Mouse (Mus musculus): Measurements from ENCODE around the gene Ttc7b.

DNA sequence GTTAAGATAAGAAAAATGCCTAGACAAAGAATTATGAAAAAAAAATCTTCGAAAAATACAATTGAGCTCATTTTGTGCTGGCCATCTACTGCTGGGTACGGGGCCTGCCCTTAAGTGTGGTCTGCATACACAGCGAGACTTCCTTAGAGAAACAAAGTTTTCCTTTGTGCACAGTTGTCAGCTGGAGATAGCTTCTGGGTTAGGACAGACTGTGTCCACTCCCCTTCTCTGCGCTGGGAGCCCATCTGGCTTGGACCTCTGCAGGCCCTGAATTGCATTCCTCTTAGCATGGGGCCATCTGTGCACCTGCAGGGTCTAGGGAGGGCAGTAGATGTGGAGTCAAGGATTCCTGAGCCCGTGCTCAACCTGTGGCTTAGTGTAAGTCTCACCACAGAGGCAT, 165.1 kb downstream of the Ttc7b start:
- no peak for TF ChIP-seq GATA1 (IDR thresholded peaks at IDR 0.05; ENCODE audit: low read depth, low read length)
- TF ChIP-seq CHD1 (IDR thresholded peaks at IDR 0.05; ENCODE audit: low read depth, low read length): no peak
- TF ChIP-seq CTCF (IDR thresholded peaks at IDR 0.05 in 2 of 3, conservative IDR thresholded peaks at IDR 0.05 in 1 of 3; ENCODE audit: control insufficient read depth in 1 of 3, insufficient read depth in 1 of 3, low read depth in 2 of 3, low read length in 3 of 3, poor library complexity in 1 of 3, severe bottlenecking in 1 of 3): no peak
- TF ChIP-seq EP300 (IDR thresholded peaks at IDR 0.05; ENCODE audit: low read depth in 1 of 2, low read length in 2 of 2): no peak
- no peak for TF ChIP-seq MXI1 (IDR thresholded peaks at IDR 0.05; ENCODE audit: low read depth, low read length)
